In the genomic region with DNA sequence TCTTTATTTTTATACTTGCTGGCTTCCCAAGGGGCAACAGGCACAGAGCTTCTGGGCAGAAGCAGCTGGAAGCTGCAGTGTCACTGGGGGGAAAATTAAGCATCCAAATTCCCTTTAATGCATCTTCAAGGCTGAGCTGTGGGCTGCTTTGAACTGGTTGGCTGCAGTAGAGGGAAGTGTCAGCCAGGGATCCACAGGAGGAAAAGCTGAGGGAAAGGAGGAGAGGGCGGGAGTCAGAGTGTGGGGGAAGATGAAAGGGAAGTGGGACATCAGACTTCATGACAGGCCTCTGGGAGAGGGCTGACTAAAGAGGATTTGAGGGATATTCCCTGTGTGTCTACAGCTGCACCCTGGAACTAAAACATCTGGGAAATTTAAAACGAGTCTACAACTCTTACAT, we compare ENCODE assay signal across 12 mouse cellular contexts.
DNase-seq lines count a peak whose midpoint lies in the region; ATAC-seq and TF ChIP-seq lines count a peak whose summit lies in the region.
"Had no signal": no experiment of that assay in that cellular context is flagged by ENCODE, and none has a peak within 500 bp of the region (broad histone marks: within the 10 kb centered on the region; RNA-seq: fewer than 3 reads in every experiment).

No protein-coding gene starts in this region.

- H3K4me2 ChIP-seq in forebrain, postnatal 0 days (ENCODE audit: low read depth) = no peak overlapping the region
- no peak overlapping the region for H3K4me2 ChIP-seq in forebrain, embryonic 16.5 days (ENCODE audit: low read length)
- H3K4me2 ChIP-seq in kidney, embryonic 14.5 days (replicated peaks; ENCODE audit: low read depth, low read length) = no peak overlapping the region
- H3K4me2 ChIP-seq in midbrain, embryonic 13.5 days (replicated peaks) = no peak overlapping the region
- no peak overlapping the region for H3K4me2 ChIP-seq in midbrain, embryonic 11.5 days
- no peak overlapping the region for H3K4me2 ChIP-seq in stomach, embryonic 16.5 days (ENCODE audit: low read depth, low read length)
- H3K4me2 ChIP-seq in forebrain, embryonic 13.5 days = no peak overlapping the region
- H3K4me2 ChIP-seq: forebrain, embryonic 15.5 days had no signal

- DNase-seq in forebrain, postnatal 0 days = no peak
- no peak for DNase-seq in kidney, adult 11 months
- no peak for DNase-seq in midbrain, embryonic 11.5 days (ENCODE audit: low spot score, missing footprints)
- DNase-seq: heart, adult 18-20 months had no signal

- H3K9me3 ChIP-seq in forebrain, postnatal 0 days (ENCODE audit: low read length) = no peaks in the 10 kb centered on the region
- no peaks in the 10 kb centered on the region for H3K9me3 ChIP-seq in forebrain, embryonic 16.5 days (ENCODE audit: control insufficient read depth, low read length)
- peaks cover 3% of the 10 kb centered on the region; the same call in 1 of the 2 replicates for H3K9me3 ChIP-seq in kidney, embryonic 14.5 days (ENCODE audit: control insufficient read depth, low read length)
- H3K9me3 ChIP-seq in midbrain, embryonic 13.5 days = no peaks in the 10 kb centered on the region
- no peaks in the 10 kb centered on the region for H3K9me3 ChIP-seq in midbrain, embryonic 11.5 days (ENCODE audit: control insufficient read depth, low read length)
- H3K9me3 ChIP-seq in stomach, embryonic 16.5 days (replicated peaks; ENCODE audit: control insufficient read depth, low read length) = 0 out of 2 replicates have a peak, but pooled peaks cover 2% of the 10 kb centered on the region
- H3K9me3 ChIP-seq in forebrain, embryonic 13.5 days (replicated peaks) = no peaks in the 10 kb centered on the region
- H3K9me3 ChIP-seq: forebrain, embryonic 15.5 days had no signal

- no peaks in the 10 kb centered on the region for H3K27me3 ChIP-seq in forebrain, postnatal 0 days (ENCODE audit: insufficient read depth, low read length)
- H3K27me3 ChIP-seq in forebrain, embryonic 16.5 days (replicated peaks; ENCODE audit: control insufficient read depth, insufficient read depth, low read length) = no peaks in the 10 kb centered on the region
- H3K27me3 ChIP-seq in kidney, embryonic 14.5 days (ENCODE audit: control insufficient read depth, insufficient read depth, low read length) = no peaks in the 10 kb centered on the region
- H3K27me3 ChIP-seq in midbrain, embryonic 13.5 days = no peaks in the 10 kb centered on the region
- no peaks in the 10 kb centered on the region for H3K27me3 ChIP-seq in midbrain, embryonic 11.5 days (ENCODE audit: control insufficient read depth, insufficient read depth, low read length)
- H3K27me3 ChIP-seq in stomach, embryonic 16.5 days (ENCODE audit: control insufficient read depth, insufficient read depth, low read length) = no peaks in the 10 kb centered on the region
- no peaks in the 10 kb centered on the region for H3K27me3 ChIP-seq in forebrain, embryonic 13.5 days
- H3K27me3 ChIP-seq: forebrain, embryonic 15.5 days had no signal

- no peak overlapping the region for H3K9ac ChIP-seq in forebrain, postnatal 0 days
- H3K9ac ChIP-seq in forebrain, embryonic 16.5 days (replicated peaks; ENCODE audit: low read depth, low read length) = no peak overlapping the region
- H3K9ac ChIP-seq in kidney, embryonic 14.5 days (ENCODE audit: low read depth, low read length) = no peak overlapping the region
- no peak overlapping the region for H3K9ac ChIP-seq in midbrain, embryonic 13.5 days (replicated peaks)
- H3K9ac ChIP-seq in midbrain, embryonic 11.5 days (ENCODE audit: low read length) = no peak overlapping the region
- H3K9ac ChIP-seq in stomach, embryonic 16.5 days (ENCODE audit: low read length) = no peak overlapping the region
- no peak overlapping the region for H3K9ac ChIP-seq in forebrain, embryonic 13.5 days
- H3K9ac ChIP-seq: forebrain, embryonic 15.5 days had no signal

- H3K36me3 ChIP-seq in forebrain, postnatal 0 days (ENCODE audit: insufficient read depth) = no peaks in the 10 kb centered on the region
- no peaks in the 10 kb centered on the region for H3K36me3 ChIP-seq in forebrain, embryonic 16.5 days (ENCODE audit: control insufficient read depth, insufficient read depth)
- no peaks in the 10 kb centered on the region for H3K36me3 ChIP-seq in kidney, embryonic 14.5 days (ENCODE audit: control insufficient read depth, insufficient read depth, low read length)
- no peaks in the 10 kb centered on the region for H3K36me3 ChIP-seq in midbrain, embryonic 13.5 days
- H3K36me3 ChIP-seq in midbrain, embryonic 11.5 days (ENCODE audit: control insufficient read depth, insufficient read depth, low read length) = no peaks in the 10 kb centered on the region
- H3K36me3 ChIP-seq in stomach, embryonic 16.5 days (ENCODE audit: control insufficient read depth, insufficient read depth, low read length) = no peaks in the 10 kb centered on the region
- H3K36me3 ChIP-seq in forebrain, embryonic 13.5 days (ENCODE audit: poor library complexity, severe bottlenecking) = no peaks in the 10 kb centered on the region
- H3K36me3 ChIP-seq: forebrain, embryonic 15.5 days had no signal

- no peaks in the 10 kb centered on the region for H3K4me1 ChIP-seq in forebrain, postnatal 0 days (ENCODE audit: insufficient read depth)
- no peaks in the 10 kb centered on the region for H3K4me1 ChIP-seq in forebrain, embryonic 16.5 days (replicated peaks; ENCODE audit: control insufficient read depth, insufficient read depth, low read length)
- peaks cover 8% of the 10 kb centered on the region for H3K4me1 ChIP-seq in kidney, embryonic 14.5 days (ENCODE audit: control insufficient read depth, insufficient read depth, low read length)
- peaks cover 8% of the 10 kb centered on the region; the same call in 1 of the 2 replicates for H3K4me1 ChIP-seq in midbrain, embryonic 13.5 days (replicated peaks)
- no peaks in the 10 kb centered on the region for H3K4me1 ChIP-seq in midbrain, embryonic 11.5 days (ENCODE audit: control insufficient read depth, insufficient read depth, low read length)
- H3K4me1 ChIP-seq in stomach, embryonic 16.5 days (ENCODE audit: control insufficient read depth, insufficient read depth, low read length) = peaks cover 9% of the 10 kb centered on the region; the same call in 1 of the 2 replicates
- no peaks in the 10 kb centered on the region for H3K4me1 ChIP-seq in forebrain, embryonic 13.5 days
- H3K4me1 ChIP-seq: forebrain, embryonic 15.5 days had no signal

- H3K27ac ChIP-seq in forebrain, postnatal 0 days (ENCODE audit: low read depth, low read length) = no peak overlapping the region
- no peak overlapping the region for H3K27ac ChIP-seq in forebrain, embryonic 16.5 days (ENCODE audit: low read length)
- 0 out of 2 replicates have a peak overlapping the region, but pooled peaks have one; percentile 48 for H3K27ac ChIP-seq in kidney, embryonic 14.5 days (ENCODE audit: low read depth, low read length)
- H3K27ac ChIP-seq in midbrain, embryonic 13.5 days = no peak overlapping the region
- no peak overlapping the region for H3K27ac ChIP-seq in midbrain, embryonic 11.5 days (ENCODE audit: low read depth, low read length)
- no peak overlapping the region for H3K27ac ChIP-seq in stomach, embryonic 16.5 days (ENCODE audit: low read length)
- no peak overlapping the region for H3K27ac ChIP-seq in forebrain, embryonic 13.5 days
- H3K27ac ChIP-seq: forebrain, embryonic 15.5 days; left cerebral cortex, adult 2 months had no signal

- 54% methylated on average over 2 of the region's 2 CpGs for WGBS in forebrain, postnatal 0 days
- WGBS in forebrain, embryonic 16.5 days = 68% methylated on average over 2 of the region's 2 CpGs
- WGBS in kidney, embryonic 14.5 days = 36% methylated on average over 2 of the region's 2 CpGs
- 45% methylated on average over 2 of the region's 2 CpGs for WGBS in midbrain, embryonic 13.5 days
- whole genome bisulfite sequencing in midbrain, embryonic 11.5 days = 50% methylated on average over 2 of the region's 2 CpGs
- 43% methylated on average over 2 of the region's 2 CpGs for WGBS in stomach, embryonic 16.5 days
- WGBS in forebrain, embryonic 13.5 days = 77% methylated on average over 2 of the region's 2 CpGs

- H3K4me3 ChIP-seq in forebrain, postnatal 0 days (ENCODE audit: low read depth, low read length) = no peak overlapping the region
- H3K4me3 ChIP-seq in forebrain, embryonic 16.5 days (replicated peaks; ENCODE audit: low read length) = no peak overlapping the region
- H3K4me3 ChIP-seq in kidney, embryonic 14.5 days (ENCODE audit: low read length) = no peak overlapping the region
- no peak overlapping the region for H3K4me3 ChIP-seq in midbrain, embryonic 13.5 days (replicated peaks)
- no peak overlapping the region for H3K4me3 ChIP-seq in midbrain, embryonic 11.5 days (ENCODE audit: low read depth, low read length)
- H3K4me3 ChIP-seq in stomach, embryonic 16.5 days (replicated peaks; ENCODE audit: low read length) = no peak overlapping the region
- no peak overlapping the region for H3K4me3 ChIP-seq in forebrain, embryonic 13.5 days
- H3K4me3 ChIP-seq: forebrain, embryonic 15.5 days; left cerebral cortex, adult 2 months; myocyte had no signal

- no peak for TF ChIP-seq CTCF in forebrain, postnatal 0 days (IDR thresholded peaks at IDR 0.05; ENCODE audit: low read depth)

- 0 out of 2 replicates have a peak, but pooled peaks have one; percentile 27 for ATAC-seq in forebrain, postnatal 0 days
- no peak for ATAC-seq in forebrain, embryonic 16.5 days
- ATAC-seq in kidney, embryonic 14.5 days (ENCODE audit: low FRiP score, low TSS enrichment) = peak; percentile 88
- ATAC-seq in midbrain, embryonic 13.5 days = peak; percentile 37
- no peak for ATAC-seq in midbrain, embryonic 11.5 days (ENCODE audit: low FRiP score)
- ATAC-seq in stomach, embryonic 16.5 days (ENCODE audit: insufficient read depth, low FRiP score) = peak; percentile 81; the same call in 1 of the 2 replicates
- no peak for ATAC-seq in forebrain, embryonic 13.5 days
- ATAC-seq: forebrain, embryonic 15.5 days had no signal

Comparison
In these comparisons a context has a peak if more than half of its experiments do, and no peak if none do; other contexts are left out.
1. ATAC-seq: peak in forebrain, postnatal 0 days (single experiment), kidney, embryonic 14.5 days (single experiment), midbrain, embryonic 13.5 days (single experiment) and stomach, embryonic 16.5 days (single experiment); none in forebrain, embryonic 16.5 days (single experiment), midbrain, embryonic 11.5 days (single experiment) and forebrain, embryonic 13.5 days (single experiment).